Mouse (Mus musculus) neural tube, embryonic 14.5 days (tissue): Measurements from ENCODE around the gene Rin2. TPM values are rescaled to one million over a fixed set of nuclear protein-coding genes. Genes with fewer than 3 reads are reported as not detected.
A peak's percentile ranks its signal among the peaks of the same experiment; 100 is the strongest.

Experiments used
- ATAC-seq: fragments of 200-750 bp; cut with Nextera tagmentation; 2 replicates; pipeline ENCODE4 v1.8.0; 2017; ENCODE audit warnings: low read depth, mild to moderate bottlenecking, moderate TSS enrichment, moderate library complexity
- H3K27ac ChIP-seq: fragments of 300-500 bp; sonication (generic); 2 replicates; pipeline ENCODE4 v1.5.1; 2014; ENCODE audit warnings: low read depth, mild to moderate bottlenecking, control low read depth, low read length, moderate library complexity, mixed read lengths
- H3K27me3 ChIP-seq: fragments of 300-500 bp; sonication (generic); 2 replicates; pipeline ENCODE4 v1.6.1; 2014; ENCODE audit warnings: low read length; ENCODE audit not compliant: control insufficient read depth, insufficient read depth
- H3K36me3 ChIP-seq: fragments of 300-500 bp; sonication (generic); 2 replicates; pipeline ENCODE4 v1.6.1; 2014; ENCODE audit warnings: low read length, mixed read lengths; ENCODE audit not compliant: control insufficient read depth, insufficient read depth
- H3K4me1 ChIP-seq: fragments of 300-500 bp; sonication (generic); 2 replicates; pipeline ENCODE4 v1.6.1; 2014; ENCODE audit warnings: low read length; ENCODE audit not compliant: control insufficient read depth, insufficient read depth
- H3K4me2 ChIP-seq: fragments of 300-500 bp; sonication (generic); 2 replicates; pipeline ENCODE4 v1.6.1; 2014; ENCODE audit warnings: mild to moderate bottlenecking, low read depth, low read length, control low read depth
- H3K4me3 ChIP-seq: fragments of 300-500 bp; sonication (generic); 2 replicates; pipeline ENCODE4 v1.5.1; 2014; ENCODE audit warnings: low read depth, low read length, control low read depth, mixed read lengths
- H3K9ac ChIP-seq: fragments of 300-500 bp; sonication (generic); replicated peaks from 2 replicates; pipeline ENCODE4 v1.6.1; 2014; ENCODE audit warnings: low read depth, mild to moderate bottlenecking, control low read depth, low read length, mixed read lengths
- H3K9me3 ChIP-seq: fragments of 300-500 bp; sonication (generic); 2 replicates; pipeline ENCODE4 v1.6.1; 2016; ENCODE audit warnings: low read length; ENCODE audit not compliant: control insufficient read depth
- WGBS: fragments of 180-500 bp; shearing (Covaris S2); extraction: QIAGEN DNeasy Blood & Tissue Kit; methylation state at CpG from one replicate; pipeline ENCODE4 v1.1.7; 2014; 5-methylcytosine and 5-hydroxymethylcytosine counted together
- polyA plus RNA-seq: library from polyadenylated mRNA; unstranded; fragments of >200 nt; fragmentation: Nextera tagmentation; extraction: Ambion mirVana; gene quantifications from 2 replicates; pipeline ENCODE4 v1.2.1, GENCODE M21; 2014

The Rin2 gene
- polyA plus RNA-seq, 1 experiment from 2014 or later, result 11.4 TPM

DNA sequence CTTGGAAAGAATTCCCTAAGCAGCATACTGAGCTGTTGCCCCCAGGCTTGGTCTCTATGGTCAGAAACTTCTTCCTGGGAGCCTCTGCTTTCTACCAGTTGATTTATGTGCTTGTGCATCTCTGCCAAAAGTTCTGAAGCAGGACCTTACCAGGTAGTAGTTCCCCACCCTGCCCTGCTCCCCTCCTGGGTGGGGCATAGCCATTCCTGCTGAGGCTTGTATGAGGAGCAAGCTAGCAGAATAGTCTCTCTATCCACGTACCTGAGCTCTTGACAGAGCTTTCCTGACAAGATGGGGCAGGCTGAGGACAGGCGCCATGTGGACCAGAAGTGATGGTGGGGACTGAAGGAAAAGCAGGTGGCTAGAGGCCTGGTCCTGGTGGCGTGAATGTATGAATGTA is 171.6 kb downstream of the Rin2 start:
- WGBS, result 92% methylated on average over 3 of the region's 3 CpGs
- no peak for ATAC-seq
- H3K4me3 ChIP-seq, result no peak overlapping the region

DNA sequence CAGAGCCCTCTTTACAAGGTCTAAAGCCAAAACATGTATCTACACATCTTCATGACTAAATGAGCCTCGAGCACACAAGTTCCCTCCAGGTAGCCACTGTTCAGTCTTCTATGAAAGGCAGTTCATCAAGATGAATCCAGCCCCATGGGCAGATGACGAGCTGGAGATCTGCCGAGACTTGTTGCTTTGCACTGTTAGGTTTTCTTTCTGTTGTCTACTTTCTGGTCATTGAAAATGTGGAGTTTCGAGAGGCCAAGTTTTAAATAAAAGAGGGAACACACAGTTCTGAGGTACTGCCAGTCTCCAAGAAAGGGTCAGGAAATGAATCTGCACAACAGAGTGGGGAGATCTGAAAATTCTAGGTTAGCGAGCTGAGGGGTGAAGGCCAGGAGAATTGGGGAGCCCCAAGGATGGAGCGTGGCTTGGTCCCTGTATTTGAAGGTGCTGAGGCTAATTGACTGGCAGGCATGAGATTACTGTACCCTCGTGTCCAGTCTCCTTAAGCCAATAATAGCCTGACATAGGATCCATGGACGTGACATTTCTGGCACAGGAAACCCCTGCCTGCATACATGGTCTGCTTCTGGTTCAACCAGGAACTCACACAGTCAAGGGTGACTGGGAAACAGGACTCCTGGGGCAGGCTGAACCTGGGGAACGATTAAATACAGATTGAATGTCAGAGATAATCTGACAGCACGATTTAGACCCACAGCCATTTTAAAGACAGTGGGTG is 174.3 kb downstream of the Rin2 start:
- WGBS, result 87% methylated on average over 10 of the region's 10 CpGs
- Histone ChIP-seq H3K9ac (no peak overlapping the region), H3K9me3 (no peaks in the 10 kb centered on the region), H3K4me1 (no peaks in the 10 kb centered on the region), H3K27ac (no peak overlapping the region), H3K4me3 (no peak overlapping the region), H3K27me3 (no peaks in the 10 kb centered on the region), H3K4me2 (no peak overlapping the region), H3K36me3 (no peaks in the 10 kb centered on the region)
- ATAC-seq, result no peak

More for the DNA sequence above, 171.6 kb downstream of the Rin2 start:
- Histone ChIP-seq H3K9ac (no peak overlapping the region), H3K36me3 (no peaks in the 10 kb centered on the region), H3K4me2 (no peak overlapping the region), H3K27ac (no peak overlapping the region), H3K4me1 (no peaks in the 10 kb centered on the region), H3K9me3 (no peaks in the 10 kb centered on the region), H3K27me3 (no peaks in the 10 kb centered on the region)

DNA sequence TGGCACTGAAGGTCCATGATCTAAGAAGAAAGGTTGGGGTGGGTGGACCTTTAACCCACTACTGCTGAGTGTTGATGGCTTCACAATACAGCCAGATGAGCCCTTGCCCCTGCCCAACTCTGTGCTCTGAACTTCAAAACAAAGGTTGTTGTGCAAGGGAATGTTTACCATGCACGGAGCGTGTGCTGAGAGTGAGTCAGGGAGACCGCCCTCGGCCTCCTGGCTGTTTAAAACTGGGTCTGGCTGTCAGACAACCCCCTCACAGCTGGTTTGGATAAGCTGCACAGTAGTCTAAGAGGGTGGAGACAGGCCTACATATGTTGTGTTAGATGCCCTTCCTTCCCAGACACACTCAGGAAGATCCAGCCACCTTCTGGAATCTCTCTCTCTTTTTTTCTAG is 175.8 kb downstream of the Rin2 start:
- ATAC-seq, result no peak
- H3K9me3 ChIP-seq, result no peaks in the 10 kb centered on the region
- H3K4me1 ChIP-seq, result no peaks in the 10 kb centered on the region
- no peak overlapping the region for H3K27ac ChIP-seq
- H3K4me3 ChIP-seq, result no peak overlapping the region
- H3K4me2 ChIP-seq, result no peak overlapping the region
- no peak overlapping the region for H3K9ac ChIP-seq
- no peaks in the 10 kb centered on the region for H3K36me3 ChIP-seq
- WGBS, result 72% methylated on average over 4 of the region's 4 CpGs
- H3K27me3 ChIP-seq, result no peaks in the 10 kb centered on the region

DNA sequence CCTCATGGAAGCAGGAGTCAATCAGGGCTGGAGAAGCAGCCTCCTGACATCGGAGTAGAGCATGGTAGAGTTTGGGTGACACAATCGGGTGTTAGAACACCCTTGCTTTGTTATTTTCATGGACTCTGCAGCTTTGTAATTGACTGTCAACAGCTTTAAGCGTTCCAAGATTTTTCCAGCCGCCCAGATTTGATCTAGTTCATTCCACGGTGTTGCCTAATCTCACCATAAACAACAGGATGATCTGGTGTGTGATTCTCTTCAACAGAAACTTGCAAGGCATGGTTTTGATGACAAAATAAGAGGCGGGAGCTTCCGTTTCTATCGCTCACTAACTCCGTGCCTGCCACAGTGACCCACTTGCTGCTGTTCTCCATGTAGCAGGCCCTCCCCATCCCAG is 180.8 kb downstream of the Rin2 start:
- Histone ChIP-seq H3K36me3 (no peaks in the 10 kb centered on the region), H3K9me3 (no peaks in the 10 kb centered on the region), H3K4me1 (peaks cover 7% of the 10 kb centered on the region; the same call in 1 of the 2 replicates), H3K4me3 (no peak overlapping the region), H3K9ac (no peak overlapping the region), H3K27ac (no peak overlapping the region), H3K27me3 (no peaks in the 10 kb centered on the region), H3K4me2 (no peak overlapping the region)
- ATAC-seq, result no peak
- 93% methylated on average over 9 of the region's 9 CpGs for WGBS

DNA sequence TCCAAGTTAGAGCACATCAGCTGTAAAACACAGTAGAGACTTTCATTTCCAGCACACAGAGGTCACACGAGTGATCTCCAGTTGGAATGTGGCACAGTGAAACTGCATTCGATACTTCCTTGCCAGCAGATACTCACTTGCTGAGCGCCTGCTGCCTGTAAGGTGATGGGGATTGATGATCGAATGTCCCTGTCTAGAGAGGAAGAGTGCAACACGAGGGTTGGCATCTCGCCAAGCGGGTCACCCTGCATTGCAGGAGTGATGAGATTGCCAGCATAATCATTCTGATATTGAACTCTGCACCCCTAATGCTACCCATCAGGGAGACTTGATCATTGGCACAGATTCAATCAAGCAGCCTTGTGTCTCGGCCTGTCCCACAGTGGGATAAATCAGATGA is 182.8 kb downstream of the Rin2 start:
- Histone ChIP-seq H3K4me2 (no peak overlapping the region), H3K36me3 (no peaks in the 10 kb centered on the region), H3K9ac (no peak overlapping the region), H3K27me3 (no peaks in the 10 kb centered on the region), H3K27ac (no peak overlapping the region), H3K9me3 (no peaks in the 10 kb centered on the region), H3K4me1 (peaks cover 7% of the 10 kb centered on the region; the same call in 1 of the 2 replicates), H3K4me3 (no peak overlapping the region)
- ATAC-seq, result no peak
- WGBS, result 72% methylated on average over 8 of the region's 8 CpGs

DNA sequence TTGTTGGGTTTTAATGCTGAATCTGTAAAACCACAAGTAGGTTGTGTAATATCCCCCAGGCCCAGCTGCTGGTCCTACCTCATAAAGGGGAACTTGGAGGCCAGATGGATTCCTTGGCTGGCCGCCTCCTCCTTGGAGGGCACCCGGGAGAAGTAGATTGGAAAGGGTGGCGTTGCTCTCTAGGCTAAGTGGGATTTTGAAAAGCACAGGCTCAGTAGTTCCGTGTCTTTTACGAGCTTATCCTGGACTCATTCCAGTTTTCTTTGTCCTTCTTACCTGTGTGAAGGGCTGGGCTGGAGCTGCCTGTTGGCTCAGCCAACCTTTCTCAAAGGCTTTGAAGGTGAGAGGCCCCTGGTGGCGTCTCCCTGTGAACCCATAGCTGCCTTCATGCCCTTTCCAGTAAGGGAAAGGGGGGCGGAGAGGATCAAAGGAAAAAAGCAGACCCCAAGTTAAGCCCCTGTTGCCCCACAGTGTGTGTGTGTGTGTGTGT is 184.5 kb downstream of the Rin2 start:
- Histone ChIP-seq H3K9me3 (no peaks in the 10 kb centered on the region), H3K4me3 (no peak overlapping the region), H3K4me2 (peak overlapping the region; percentile 44), H3K36me3 (no peaks in the 10 kb centered on the region), H3K9ac (peak overlapping the region; percentile 52; the same call in 1 of the 2 replicates), H3K27ac (peak overlapping the region; percentile 83), H3K27me3 (no peaks in the 10 kb centered on the region), H3K4me1 (peaks cover 7% of the 10 kb centered on the region; the same call in 1 of the 2 replicates)
- 42% methylated on average over 7 of the region's 7 CpGs for WGBS
- peak; percentile 25 for ATAC-seq

DNA sequence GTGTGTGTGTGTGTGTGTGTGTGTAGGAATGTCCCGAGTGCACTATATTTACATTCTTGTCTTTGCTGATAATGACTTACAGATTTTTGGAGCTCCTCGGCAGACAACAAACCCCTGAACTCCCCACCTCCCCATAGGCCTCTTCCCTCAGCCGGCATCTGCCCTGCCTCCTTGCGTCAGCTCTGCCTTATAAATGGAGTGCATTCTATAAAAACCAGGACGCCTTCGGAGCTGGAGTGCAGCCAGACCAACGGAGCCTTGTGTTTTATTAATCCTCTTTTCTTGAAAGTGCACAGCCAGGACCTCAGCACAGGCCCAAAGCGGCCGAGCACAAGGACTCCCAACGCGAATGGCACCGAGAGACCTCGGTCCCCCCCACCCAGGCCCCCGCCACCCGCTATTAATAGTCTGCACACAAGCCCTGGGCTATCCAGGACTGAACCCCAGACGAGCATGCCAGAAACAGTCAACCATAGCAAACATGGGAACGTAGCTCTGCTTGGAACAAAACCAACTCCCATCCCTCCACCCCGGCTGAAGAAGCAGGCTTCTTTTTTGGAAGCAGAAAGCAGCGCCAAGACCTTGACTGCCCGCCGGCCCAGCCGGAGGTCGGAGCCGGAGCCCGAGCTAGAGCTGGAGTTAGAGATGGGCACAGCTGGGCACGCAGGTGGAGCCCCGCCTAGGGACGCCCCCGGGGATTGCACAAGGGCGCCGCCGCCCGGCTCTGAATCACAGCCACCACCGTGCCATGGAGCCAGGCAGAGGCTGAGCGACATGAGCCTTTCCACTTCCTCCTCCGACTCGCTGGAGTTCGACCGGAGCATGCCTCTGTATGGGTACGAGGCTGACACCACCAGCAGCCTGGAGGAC is 185.2 kb downstream of the Rin2 start:
- peak overlapping the region; percentile 26 for H3K4me3 ChIP-seq
- H3K9me3 ChIP-seq, result no peaks in the 10 kb centered on the region
- peaks cover 7% of the 10 kb centered on the region; the same call in 1 of the 2 replicates for H3K4me1 ChIP-seq
- H3K36me3 ChIP-seq, result no peaks in the 10 kb centered on the region
- ATAC-seq, result peak; percentile 87
- H3K27me3 ChIP-seq, result no peaks in the 10 kb centered on the region
- 21% methylated on average over 40 of the region's 40 CpGs for WGBS
- peak overlapping the region; percentile 44 for H3K4me2 ChIP-seq
- peak overlapping the region; percentile 52 for H3K9ac ChIP-seq
- peak overlapping the region; percentile 83 for H3K27ac ChIP-seq

DNA sequence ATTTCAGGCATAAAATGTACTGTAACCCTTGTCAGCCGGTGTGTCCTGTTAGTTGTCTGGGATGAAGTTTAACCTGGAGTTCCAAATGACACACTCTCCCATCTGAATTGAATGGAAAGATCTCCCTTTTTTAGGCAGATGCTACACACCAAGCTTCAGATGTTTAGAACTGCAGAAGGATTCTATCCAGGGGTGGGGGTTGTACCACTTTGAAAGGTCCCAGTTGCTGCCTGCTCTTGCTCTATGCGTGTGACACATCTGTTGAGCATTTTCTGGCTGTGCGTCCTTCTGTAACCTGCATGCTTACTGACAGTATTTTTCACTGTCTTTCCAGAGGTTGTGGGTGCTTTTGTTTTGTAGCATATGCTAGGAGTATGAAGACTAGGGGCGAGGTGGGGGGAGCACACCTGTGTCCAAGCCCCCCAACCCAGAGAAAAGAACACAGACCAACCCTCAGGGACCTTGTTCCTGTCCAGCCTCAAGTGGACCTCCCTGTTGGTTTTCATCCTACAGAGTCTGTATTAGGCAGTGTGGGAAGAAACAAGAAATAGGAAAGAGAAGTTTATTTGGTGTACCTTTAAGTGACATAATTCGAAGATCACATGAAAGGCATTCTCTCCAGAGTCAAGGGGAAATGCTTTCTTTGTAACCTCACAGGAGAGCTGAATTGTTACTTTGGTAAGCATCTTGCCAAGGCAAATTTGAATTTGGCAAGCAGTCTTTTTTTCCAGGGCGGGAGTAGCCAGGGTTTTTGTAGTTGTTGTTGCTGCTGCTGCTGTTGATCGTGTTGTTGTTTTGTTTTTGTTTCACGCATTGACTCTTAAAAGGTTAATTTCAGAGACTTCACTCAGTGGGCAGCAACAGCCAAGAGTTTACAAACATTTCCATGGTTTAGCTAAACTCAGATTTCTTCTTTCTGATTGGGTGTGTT is 186.4 kb downstream of the Rin2 start:
- Histone ChIP-seq H3K27ac (peak overlapping the region; percentile 44), H3K4me1 (peaks cover 7% of the 10 kb centered on the region; the same call in 1 of the 2 replicates), H3K9ac (peak overlapping the region; percentile 52), H3K27me3 (no peaks in the 10 kb centered on the region), H3K36me3 (no peaks in the 10 kb centered on the region), H3K4me3 (peak overlapping the region; percentile 26), H3K4me2 (peak overlapping the region; percentile 44), H3K9me3 (no peaks in the 10 kb centered on the region)
- ATAC-seq, result no peak
- WGBS, result 60% methylated on average over 8 of the region's 8 CpGs
